In genomic region chr7:142497775-142498174, GRCm38 (mm10) we compare ENCODE assay signal across 7 mouse cellular contexts. TPM values are rescaled to one million over a fixed set of nuclear protein-coding genes. Genes with fewer than 3 reads are reported as not detected.
A peak's percentile ranks its signal among the peaks of the same experiment; 100 is the strongest.
DNase-seq lines count a peak whose midpoint lies in the region; ATAC-seq and TF ChIP-seq lines count a peak whose summit lies in the region.

No protein-coding gene starts in this region.

- no peak overlapping the region for H3K4me2 ChIP-seq in lung, embryonic 16.5 days (ENCODE audit: low read depth, low read length)
- H3K4me2 ChIP-seq in forebrain, embryonic 15.5 days (replicated peaks) = no peak overlapping the region

- ATAC-seq in G1E (ENCODE audit: extremely low read depth, insufficient number of reproducible peaks, low FRiP score, poor library complexity, severe bottlenecking) = peak; percentile 22; the same call in 1 of the 2 replicates
- ATAC-seq in common myeloid progenitor, adult 5-6 weeks (replicated peaks; ENCODE audit: low read depth, poor library complexity, severe bottlenecking) = peak; percentile 61; the same call in 1 of the 2 replicates
- peak; percentile 56; the same call in 1 of the 2 replicates for ATAC-seq in lung, embryonic 16.5 days (ENCODE audit: low read depth)
- ATAC-seq in megakaryocyte-erythroid progenitor cell, adult 5-6 weeks (replicated peaks; ENCODE audit: low FRiP score, low TSS enrichment, poor library complexity, severe bottlenecking) = no peak
- no peak for ATAC-seq in forebrain, embryonic 15.5 days (replicated peaks)

- H3K27me3 ChIP-seq in G1E (ENCODE audit: insufficient read depth, low read length) = peaks cover 13% of the 10 kb centered on the region
- H3K27me3 ChIP-seq in lung, embryonic 16.5 days (ENCODE audit: control insufficient read depth, insufficient read depth, low read depth, low read length) = no peaks in the 10 kb centered on the region
- no peaks in the 10 kb centered on the region for H3K27me3 ChIP-seq in forebrain, embryonic 15.5 days

- TF ChIP-seq CTCF in layer of hippocampus, adult 2 months (conservative IDR thresholded peaks at IDR 0.05) = peak; percentile 69
- no peak for TF ChIP-seq CTCF in G1E (IDR thresholded peaks at IDR 0.05; ENCODE audit: low read depth, low read length)

- no peak overlapping the region for H3K4me3 ChIP-seq in layer of hippocampus, adult 2 months
- no peak overlapping the region for H3K4me3 ChIP-seq in G1E (ENCODE audit: low read depth, low read length)
- no peak overlapping the region for H3K4me3 ChIP-seq in lung, embryonic 16.5 days (ENCODE audit: low read length)
- H3K4me3 ChIP-seq in forebrain, embryonic 15.5 days = no peak overlapping the region

- 87% methylated on average over 2 of the region's 2 CpGs for WGBS in lung, embryonic 16.5 days
- 94% methylated on average over 2 of the region's 2 CpGs for WGBS in forebrain, embryonic 15.5 days

- H3K9ac ChIP-seq in lung, embryonic 16.5 days (ENCODE audit: low read length) = no peak overlapping the region
- no peak overlapping the region for H3K9ac ChIP-seq in forebrain, embryonic 15.5 days (replicated peaks)

- no peaks in the 10 kb centered on the region for H3K9me3 ChIP-seq in G1E (replicated peaks)
- H3K9me3 ChIP-seq in lung, embryonic 16.5 days (ENCODE audit: control insufficient read depth, low read length) = no peaks in the 10 kb centered on the region
- H3K9me3 ChIP-seq in forebrain, embryonic 15.5 days = no peaks in the 10 kb centered on the region

- no peak for DNase-seq in layer of hippocampus, adult 2 months (ENCODE audit: low spot score in 2 of 2)
- DNase-seq in layer of hippocampus, postnatal 36 days = no peak
- DNase-seq in G1E (ENCODE audit: low spot score) = no peak

- H3K4me1 ChIP-seq in G1E (ENCODE audit: insufficient read depth, low read depth, low read length) = no peaks in the 10 kb centered on the region
- H3K4me1 ChIP-seq in lung, embryonic 16.5 days (replicated peaks; ENCODE audit: control insufficient read depth, insufficient read depth, low read length) = no peaks in the 10 kb centered on the region; the same call in 1 of the 2 replicates
- H3K4me1 ChIP-seq in forebrain, embryonic 15.5 days = no peaks in the 10 kb centered on the region

- no peaks in the 10 kb centered on the region for H3K36me3 ChIP-seq in G1E (replicated peaks)
- 0 out of 2 replicates have a peak, but pooled peaks cover 4% of the 10 kb centered on the region for H3K36me3 ChIP-seq in lung, embryonic 16.5 days (ENCODE audit: control insufficient read depth, insufficient read depth, low read length)
- no peaks in the 10 kb centered on the region for H3K36me3 ChIP-seq in forebrain, embryonic 15.5 days

- no peak overlapping the region for H3K27ac ChIP-seq in layer of hippocampus, adult 2 months
- H3K27ac ChIP-seq in lung, embryonic 16.5 days (ENCODE audit: low read length) = no peak overlapping the region
- H3K27ac ChIP-seq in forebrain, embryonic 15.5 days (replicated peaks) = no peak overlapping the region

RNA-seq across cellular contexts. Expression of gene Tnnt3, which starts 0.9 kb away (rescaled TPM):
- total RNA-seq in layer of hippocampus, adult 2 months (2021) = not detected
- not detected for total RNA-seq in layer of hippocampus, postnatal 36 days (2021)
- total RNA-seq in G1E (2014; fragmentation: Nextera tagmentation) (not detected in 2 replicates), G1E (2017) (not detected in 2 replicates)
- polyA plus RNA-seq in G1E (2012) = not detected in 2 replicates
- total RNA-seq in common myeloid progenitor, adult 5-6 weeks (2017) = 1.2 TPM in 1 of 2 replicates, not detected in the other
- polyA plus RNA-seq in lung, embryonic 16.5 days (2015; fragmentation: Nextera tagmentation; extraction: Ambion mirVana) = 17.9 and 50.7 TPM in 2 replicates
- not detected in 2 replicates for total RNA-seq in megakaryocyte-erythroid progenitor cell, adult 5-6 weeks (2014; fragmentation: Nextera tagmentation)
- not detected in 2 replicates for total RNA-seq in megakaryocyte-erythroid progenitor cell, adult 5-6 weeks (2017)
- polyA plus RNA-seq in forebrain, embryonic 15.5 days (2015; fragmentation: Nextera tagmentation; extraction: Ambion mirVana) = 0.98 TPM in 1 of 2 replicates, not detected in the other

RNA-seq across cellular contexts. Expression of gene Mrpl23, which starts 34.7 kb away (rescaled TPM):
- 1 to 10 TPM; 7.9 to 8.8 TPM for total RNA-seq in layer of hippocampus, adult 2 months (2021)
- 10 to 100 TPM in 1 of 2 experiments, 1 to 10 TPM in 1; 4.8 to 13.8 TPM for total RNA-seq in layer of hippocampus, postnatal 36 days (2021)
- total RNA-seq in G1E (2014; fragmentation: Nextera tagmentation) (33.1 and 49.2 TPM in 2 replicates), G1E (2017) (44.4 and 54.4 TPM in 2 replicates)
- 21.5 and 30.3 TPM in 2 replicates for polyA plus RNA-seq in G1E (2012)
- 20.5 and 55.4 TPM in 2 replicates for total RNA-seq in common myeloid progenitor, adult 5-6 weeks (2017)
- polyA plus RNA-seq in lung, embryonic 16.5 days (2015; fragmentation: Nextera tagmentation; extraction: Ambion mirVana) = 17.2 and 22.4 TPM in 2 replicates
- 13.0 and 13.8 TPM in 2 replicates for total RNA-seq in megakaryocyte-erythroid progenitor cell, adult 5-6 weeks (2014; fragmentation: Nextera tagmentation)
- 46.6 and 82.1 TPM in 2 replicates for total RNA-seq in megakaryocyte-erythroid progenitor cell, adult 5-6 weeks (2017)
- polyA plus RNA-seq in forebrain, embryonic 15.5 days (2015; fragmentation: Nextera tagmentation; extraction: Ambion mirVana) = 20.1 and 22.4 TPM in 2 replicates

RNA-seq across cellular contexts. Expression of gene Lsp1, which starts 37.2 kb away (rescaled TPM):
- 1 to 10 TPM; 1.4 to 1.7 TPM for total RNA-seq in layer of hippocampus, adult 2 months (2021)
- 1 to 10 TPM; 1.2 to 3.4 TPM for total RNA-seq in layer of hippocampus, postnatal 36 days (2021)
- 0.78 TPM in 1 of 2 replicates, not detected in the other for total RNA-seq in G1E (2014; fragmentation: Nextera tagmentation)
- total RNA-seq in G1E (2017) = 0.16 and 0.41 TPM in 2 replicates
- 0.09 TPM in 2 replicates for polyA plus RNA-seq in G1E (2012)
- total RNA-seq in common myeloid progenitor, adult 5-6 weeks (2017) = 96.5 and 108 TPM in 2 replicates
- 110 and 118 TPM in 2 replicates for polyA plus RNA-seq in lung, embryonic 16.5 days (2015; fragmentation: Nextera tagmentation; extraction: Ambion mirVana)
- total RNA-seq in megakaryocyte-erythroid progenitor cell, adult 5-6 weeks (2014; fragmentation: Nextera tagmentation) = 16.9 and 39.8 TPM in 2 replicates
- total RNA-seq in megakaryocyte-erythroid progenitor cell, adult 5-6 weeks (2017) = 12.1 and 42.5 TPM in 2 replicates
- polyA plus RNA-seq in forebrain, embryonic 15.5 days (2015; fragmentation: Nextera tagmentation; extraction: Ambion mirVana) = 3.6 and 4.2 TPM in 2 replicates

RNA-seq across cellular contexts. Expression of gene Tnni2, which starts 56.2 kb away (rescaled TPM):
- not detected for total RNA-seq in layer of hippocampus, adult 2 months (2021)
- total RNA-seq in layer of hippocampus, postnatal 36 days (2021) = not detected
- total RNA-seq in G1E (2014; fragmentation: Nextera tagmentation) (not detected in 2 replicates), G1E (2017) (2.5 and 3.5 TPM in 2 replicates)
- polyA plus RNA-seq in G1E (2012) = 1.0 TPM in 1 of 2 replicates, not detected in the other
- 1.8 and 3.7 TPM in 2 replicates for total RNA-seq in common myeloid progenitor, adult 5-6 weeks (2017)
- 17.6 and 61.1 TPM in 2 replicates for polyA plus RNA-seq in lung, embryonic 16.5 days (2015; fragmentation: Nextera tagmentation; extraction: Ambion mirVana)
- not detected in 2 replicates for total RNA-seq in megakaryocyte-erythroid progenitor cell, adult 5-6 weeks (2014; fragmentation: Nextera tagmentation)
- 0.99 and 18.9 TPM in 2 replicates for total RNA-seq in megakaryocyte-erythroid progenitor cell, adult 5-6 weeks (2017)
- polyA plus RNA-seq in forebrain, embryonic 15.5 days (2015; fragmentation: Nextera tagmentation; extraction: Ambion mirVana) = 0.73 and 0.93 TPM in 2 replicates

Comparison
In these comparisons a context has a peak if more than half of its experiments do, and no peak if none do; other contexts are left out.
1. ATAC-seq: peak in G1E (single experiment), common myeloid progenitor, adult 5-6 weeks (single experiment) and lung, embryonic 16.5 days (single experiment); none in megakaryocyte-erythroid progenitor cell, adult 5-6 weeks (single experiment) and forebrain, embryonic 15.5 days (single experiment).